ENCODE assay signal across 9 mouse cellular contexts in genomic region chr12:98714757-98715156, GRCm38 (mm10). TPM values are rescaled to one million over a fixed set of nuclear protein-coding genes. Genes with fewer than 3 reads are reported as not detected.
DNase-seq lines count a peak whose midpoint lies in the region; ATAC-seq and TF ChIP-seq lines count a peak whose summit lies in the region.
"Had no signal": no experiment of that assay in that cellular context is flagged by ENCODE, and none has a peak within 500 bp of the region (broad histone marks: within the 10 kb centered on the region; RNA-seq: fewer than 3 reads in every experiment).

No protein-coding gene starts in this region.

- H3K27ac ChIP-seq in kidney, embryonic 14.5 days (ENCODE audit: low read depth, low read length) = no peak overlapping the region
- peak overlapping the region; percentile 60 for H3K27ac ChIP-seq in lung, postnatal 0 days (ENCODE audit: low read length)

- H3K36me3 ChIP-seq in kidney, embryonic 14.5 days (ENCODE audit: control insufficient read depth, insufficient read depth, low read length) = no peaks in the 10 kb centered on the region
- H3K36me3 ChIP-seq in lung, postnatal 0 days (ENCODE audit: insufficient read depth, low read length) = no peaks in the 10 kb centered on the region

- DNase-seq in kidney, adult 18-20 months = peak; percentile 53
- DNase-seq in adrenal gland, adult 8-10 months = peak; percentile 60
- DNase-seq in heart, postnatal 4 days = peak; percentile 15
- no peak for DNase-seq in lung, postnatal 0 days (ENCODE audit: low spot score)
- no peak for DNase-seq in layer of hippocampus, adult 11-12 months (ENCODE audit: low spot score)
- no peak for DNase-seq in left cerebral cortex, adult 9 months (ENCODE audit: low spot score in 2 of 2)
- DNase-seq in urinary bladder, postnatal 25 days (ENCODE audit: low spot score) = no peak
- DNase-seq: gastrocnemius, postnatal 14 days had no signal

- H3K4me2 ChIP-seq in kidney, embryonic 14.5 days (replicated peaks; ENCODE audit: low read depth, low read length) = no peak overlapping the region
- no peak overlapping the region for H3K4me2 ChIP-seq in lung, postnatal 0 days (replicated peaks; ENCODE audit: low read depth, low read length)

- H3K9ac ChIP-seq in kidney, embryonic 14.5 days (ENCODE audit: low read depth, low read length) = no peak overlapping the region
- H3K9ac ChIP-seq in lung, postnatal 0 days (replicated peaks; ENCODE audit: low read depth) = no peak overlapping the region

- TF ChIP-seq EP300 in lung, postnatal 0 days (IDR thresholded peaks at IDR 0.05) = peak; percentile 24; the same call in 1 of the 2 replicates

- no peaks in the 10 kb centered on the region for H3K27me3 ChIP-seq in kidney, embryonic 14.5 days (ENCODE audit: control insufficient read depth, insufficient read depth, low read length)
- no peaks in the 10 kb centered on the region for H3K27me3 ChIP-seq in lung, postnatal 0 days (replicated peaks; ENCODE audit: insufficient read depth, low read length)

- no peak for TF ChIP-seq CTCF in lung, postnatal 0 days (IDR thresholded peaks at IDR 0.05)

- peaks cover 5% of the 10 kb centered on the region; the same call in 1 of the 2 replicates for H3K4me1 ChIP-seq in kidney, embryonic 14.5 days (ENCODE audit: control insufficient read depth, insufficient read depth, low read length)
- H3K4me1 ChIP-seq in lung, postnatal 0 days (ENCODE audit: insufficient read depth, low read depth, low read length) = peaks cover 7% of the 10 kb centered on the region; the same call in 1 of the 2 replicates

- ATAC-seq in kidney, embryonic 14.5 days (ENCODE audit: low FRiP score, low TSS enrichment) = no peak
- ATAC-seq in lung, postnatal 0 days = no peak

- WGBS in kidney, embryonic 14.5 days = 55% methylated on average over 11 of the region's 11 CpGs
- WGBS in lung, postnatal 0 days = 23% methylated on average over 11 of the region's 11 CpGs

- H3K4me3 ChIP-seq in kidney, embryonic 14.5 days (ENCODE audit: low read length) = no peak overlapping the region
- no peak overlapping the region for H3K4me3 ChIP-seq in lung, postnatal 0 days (ENCODE audit: low read depth, low read length)

- H3K9me3 ChIP-seq in kidney, embryonic 14.5 days (ENCODE audit: control insufficient read depth, low read length) = no peaks in the 10 kb centered on the region
- H3K9me3 ChIP-seq in lung, postnatal 0 days (ENCODE audit: low read length) = no peaks in the 10 kb centered on the region

RNA-seq across cellular contexts. Expression of gene Ptpn21, which starts 22.4 kb away (rescaled TPM):
- polyA plus RNA-seq in kidney, embryonic 14.5 days (2014; fragmentation: Nextera tagmentation; extraction: Ambion mirVana) = 5.6 and 7.5 TPM in 2 replicates
- 10 to 100 TPM; 18.8 to 37.6 (median 27.7) TPM for total RNA-seq in adrenal gland, adult 8-10 months (2022)
- 10 to 100 TPM; 31.1 to 35.9 TPM for total RNA-seq in heart, postnatal 4 days (2021)
- polyA plus RNA-seq in lung, postnatal 0 days (2015; fragmentation: Nextera tagmentation; extraction: Ambion mirVana) = 10.0 and 10.3 TPM in 2 replicates

RNA-seq across cellular contexts. Expression of gene Zc3h14, which starts 32.0 kb away (rescaled TPM):
- polyA plus RNA-seq in kidney, embryonic 14.5 days (2014; fragmentation: Nextera tagmentation; extraction: Ambion mirVana) = 106 and 149 TPM in 2 replicates
- 100 to 1,000 TPM in 2 of 4 experiments, 10 to 100 TPM in 2; 76.0 to 104 (median 90.1) TPM for total RNA-seq in adrenal gland, adult 8-10 months (2022)
- total RNA-seq in heart, postnatal 4 days (2021) = 10 to 100 TPM; 83.9 to 87.2 TPM
- 61.7 and 64.5 TPM in 2 replicates for polyA plus RNA-seq in lung, postnatal 0 days (2015; fragmentation: Nextera tagmentation; extraction: Ambion mirVana)

Comparison
In these comparisons a context has a peak if more than half of its experiments do, and no peak if none do; other contexts are left out.
1. DNase-seq: peak in kidney, adult 18-20 months (single experiment), adrenal gland, adult 8-10 months (single experiment) and heart, postnatal 4 days (single experiment); none in lung, postnatal 0 days (single experiment), layer of hippocampus, adult 11-12 months (single experiment), left cerebral cortex, adult 9 months (0 of 2) and urinary bladder, postnatal 25 days (single experiment).